Mouse (Mus musculus): ENCODE data around the gene Myt1l.

GRCm38 (mm10) chr12:29772401-29772800 lies 244.2 kb downstream of the Myt1l start:
- TF ChIP-seq CTCF (IDR thresholded peaks at IDR 0.05; ENCODE audit: borderline replicate concordance, extremely low read depth, insufficient read depth, insufficient read length) (no peak), POLR2A (IDR thresholded peaks at IDR 0.05; ENCODE audit: borderline replicate concordance, extremely low read depth, insufficient read depth, insufficient read length, poor library complexity, severe bottlenecking) (no peak)

Measured in brain, embryonic 14.5 days (tissue).